Mouse (Mus musculus) ES-E14 (cell line): ENCODE measurements at regions not wholly inside any gene's neighbourhood (a gene's known extent, or its start where the extent isn't known, plus 50 kb on each side); places are given as distances from the start of the nearest gene placed in this dataset.

Source experiments
- DNase-seq: peaks from one replicate; pipeline ENCODE4 v3.0.0-alpha.2; 2013; ENCODE audit warnings: low read depth, low spot score
- H3K27ac ChIP-seq: 2 replicates; pipeline ENCODE4 v1.5.1; 2012; ENCODE audit warnings: low read depth, mild to moderate bottlenecking, low read length, moderate library complexity, mixed read lengths; ENCODE audit not compliant: poor library complexity, insufficient read depth, severe bottlenecking
- H3K36me3 ChIP-seq: 2 replicates; pipeline ENCODE4 v1.6.1; 2012; ENCODE audit warnings: mild to moderate bottlenecking, low read length, moderate library complexity, mixed read lengths; ENCODE audit not compliant: control insufficient read depth, poor library complexity, insufficient read depth, severe bottlenecking
- H3K4me1 ChIP-seq, 2 experiments: fragments of 150-350 bp in 1 of 2; sonication (generic) in 1 of 2; 2 replicates each; pipeline ENCODE4 v1.6.1; 2012; ENCODE audit warnings: low read length in 2 of 2, mild to moderate bottlenecking in 1 of 2, mixed read lengths in 1 of 2; ENCODE audit not compliant: control insufficient read depth in 2 of 2, insufficient read depth in 2 of 2, poor library complexity in 1 of 2
- H3K4me3 ChIP-seq, 2 experiments: fragments of 150-350 bp in 1 of 2; sonication (generic) in 1 of 2; 2 replicates each; pipeline ENCODE4 v1.5.1; 2012; ENCODE audit warnings: low read length in 2 of 2, low read depth in 1 of 2, mild to moderate bottlenecking in 1 of 2, mixed read lengths in 1 of 2; ENCODE audit not compliant: insufficient read depth in 1 of 2, poor library complexity in 1 of 2, severe bottlenecking in 1 of 2
- H3K9ac ChIP-seq: 2 replicates; pipeline ENCODE4 v1.6.1; 2012; ENCODE audit warnings: low read depth, mild to moderate bottlenecking, low read length, mixed read lengths; ENCODE audit not compliant: poor library complexity, insufficient read depth, severe bottlenecking
- H3K9me3 ChIP-seq: fragments of 150-350 bp; sonication (generic); 2 replicates; pipeline ENCODE4 v1.6.1; 2012; ENCODE audit warnings: low read depth, mild to moderate bottlenecking, low read length; ENCODE audit not compliant: control insufficient read depth, insufficient read depth
- CHD2 ChIP-seq: IDR thresholded peaks from 2 replicates; pipeline ENCODE4 v1.6.1; 2014; ENCODE audit warnings: mild to moderate bottlenecking, low read depth, low read length, inconsistent platforms
- HCFC1 ChIP-seq: IDR thresholded peaks from 2 replicates; pipeline ENCODE4 v1.6.1; 2012; ENCODE audit warnings: low read length, inconsistent platforms, borderline replicate concordance; ENCODE audit not compliant: insufficient read depth
- MAFK ChIP-seq: IDR thresholded peaks from 2 replicates; pipeline ENCODE4 v1.6.1; 2014; ENCODE audit warnings: mild to moderate bottlenecking, low read depth, low read length, inconsistent platforms; ENCODE audit not compliant: insufficient read depth
- ZC3H11A ChIP-seq: IDR thresholded peaks from 2 replicates; pipeline ENCODE4 v1.6.1; 2012; ENCODE audit warnings: low read depth, mild to moderate bottlenecking, inconsistent platforms, low read length, borderline replicate concordance
- ZNF384 ChIP-seq: IDR thresholded peaks from 2 replicates; pipeline ENCODE4 v1.6.1; 2012; ENCODE audit warnings: low read depth, low read length, inconsistent platforms
- in situ Hi-C, 2 experiments: fragments of 600-800 bp; cut with MboI; formaldehyde crosslinking; loops; one replicate each; pipeline ENCODE4 v1.15.1; 2025; ENCODE audit warnings: low sequenced_read_pairs in 2 of 2, inconsistent platforms in 1 of 2; ENCODE audit not compliant: unreplicated experiment in 2 of 2

- no peak overlapping the region for H3K9ac ChIP-seq
- no peak overlapping the region for H3K4me3 ChIP-seq
- no peaks in the 10 kb centered on the region for H3K4me1 ChIP-seq
- no peaks in the 10 kb centered on the region for H3K36me3 ChIP-seq
- peaks cover 1% of the 10 kb centered on the region; the same call in 1 of the 2 replicates for H3K9me3 ChIP-seq
- no peak for TF ChIP-seq ZC3H11A
- TF ChIP-seq HCFC1 = no peak
- TF ChIP-seq ZNF384 = no peak
- no peak for TF ChIP-seq MAFK
- no peak for TF ChIP-seq CHD2
- in situ Hi-C loops = no loop called here
- H3K27ac ChIP-seq = no peak overlapping the region
- no peak for DNase-seq
Measured at GRCm38 (mm10) chr5:16446977-16447376, 106.3 kb upstream of the Hgf start.

GRCm38 (mm10) chr5:16461795-16462194 is 91.5 kb upstream of the Hgf start:
- TF ChIP-seq ZNF384 = no peak
- TF ChIP-seq HCFC1 = no peak
- no peak for TF ChIP-seq MAFK
- no peak for TF ChIP-seq ZC3H11A
- Histone ChIP-seq H3K36me3 (no peaks in the 10 kb centered on the region), H3K9ac (no peak overlapping the region), H3K9me3 (0 out of 2 replicates have a peak, but pooled peaks cover 2% of the 10 kb centered on the region), H3K4me3 (no peak overlapping the region), H3K4me1 (no peaks in the 10 kb centered on the region), H3K27ac (no peak overlapping the region)
- DNase-seq = no peak
- in situ Hi-C loops = no loop called here

GRCm38 (mm10) chr5:16466266-16466665 is 87.0 kb upstream of the Hgf start:
- no peak for TF ChIP-seq ZNF384
- TF ChIP-seq ZC3H11A = no peak
- TF ChIP-seq CHD2 = no peak
- TF ChIP-seq HCFC1 = no peak
- no peak for TF ChIP-seq MAFK
- Histone ChIP-seq H3K27ac (no peak overlapping the region), H3K9ac (no peak overlapping the region), H3K36me3 (no peaks in the 10 kb centered on the region), H3K4me3 (no peak overlapping the region), H3K9me3 (no peaks in the 10 kb centered on the region), H3K4me1 (no peaks in the 10 kb centered on the region)
- in situ Hi-C loops = no loop called here
- DNase-seq = no peak

GRCm38 (mm10) chr5:16468560-16468959 is 84.7 kb upstream of the Hgf start:
- Histone ChIP-seq H3K9ac (no peak overlapping the region), H3K4me1 (no peaks in the 10 kb centered on the region), H3K27ac (no peak overlapping the region), H3K9me3 (no peaks in the 10 kb centered on the region), H3K4me3 (no peak overlapping the region), H3K36me3 (no peaks in the 10 kb centered on the region)
- in situ Hi-C loops = no loop called here
- no peak for DNase-seq
- no peak for TF ChIP-seq MAFK
- no peak for TF ChIP-seq ZC3H11A
- TF ChIP-seq CHD2 = no peak
- no peak for TF ChIP-seq ZNF384
- no peak for TF ChIP-seq HCFC1

GRCm38 (mm10) chr5:16469221-16469620 is 84.1 kb upstream of the Hgf start:
- H3K4me1 ChIP-seq = no peaks in the 10 kb centered on the region
- no peak overlapping the region for H3K27ac ChIP-seq
- H3K4me3 ChIP-seq = no peak overlapping the region
- DNase-seq = no peak
- in situ Hi-C loops = no loop called here
- H3K9me3 ChIP-seq = no peaks in the 10 kb centered on the region
- H3K9ac ChIP-seq = no peak overlapping the region
- no peaks in the 10 kb centered on the region for H3K36me3 ChIP-seq
- TF ChIP-seq MAFK (no peak), HCFC1 (no peak), ZNF384 (no peak), ZC3H11A (no peak), CHD2 (no peak)
